Mouse (Mus musculus) thymus, adult 2 months (tissue): ENCODE data around the gene Unkl.

Experiments used
- CTCF ChIP-seq: fragments of 200-500 bp; IDR thresholded peaks from 2 replicates; pipeline ENCODE4 v1.5.1; 2012; ENCODE audit warnings: mild to moderate bottlenecking, control low read depth, low read length, moderate library complexity, borderline replicate concordance; ENCODE audit not compliant: control insufficient read depth, poor library complexity, insufficient read depth; ENCODE audit errors: extremely low read depth
- POLR2A ChIP-seq: fragments of 200-500 bp; IDR thresholded peaks from 2 replicates; pipeline ENCODE4 v1.6.1; 2012; ENCODE audit warnings: mild to moderate bottlenecking, low read length, control low read depth, moderate library complexity; ENCODE audit not compliant: control insufficient read depth, poor library complexity, insufficient read depth; ENCODE audit errors: extremely low read depth

GRCm38 (mm10) chr17:25222951-25223601 is 34.9 kb downstream of the Unkl start:
- TF ChIP-seq CTCF, result no peak
- no peak for TF ChIP-seq POLR2A
